Mouse (Mus musculus) spleen, adult 2 months (tissue): ENCODE measurements around the gene Prkag2.

Source experiments
- CTCF ChIP-seq: fragments of 200-500 bp; IDR thresholded peaks from 2 replicates; pipeline ENCODE4 v1.5.1; 2011; ENCODE audit warnings: mild to moderate bottlenecking, inconsistent platforms; ENCODE audit not compliant: insufficient read depth, insufficient read length, insufficient replicate concordance; ENCODE audit errors: extremely low read depth
- POLR2A ChIP-seq: fragments of 200-500 bp; IDR thresholded peaks from 2 replicates; pipeline ENCODE4 v1.6.1; 2011; ENCODE audit warnings: low read depth, low read length, inconsistent platforms

- no peak for TF ChIP-seq POLR2A
- TF ChIP-seq CTCF, result no peak
These were observed 268.5 kb downstream of the Prkag2 start for GRCm38 (mm10) chr5:24831912-24832311.
